Mouse (Mus musculus): ENCODE measurements at regions not wholly inside any gene's neighbourhood (a gene's known extent, or its start where the extent isn't known, plus 50 kb on each side); places are given as distances from the start of the nearest gene placed in this dataset.

GRCm38 (mm10) chr13:80963591-80963940 is 80.4 kb downstream of the Arrdc3 start:
- no peaks in the 10 kb centered on the region for H3K36me3 ChIP-seq (replicated peaks in 1 of 2; ENCODE audit: control insufficient read depth in 1 of 2, insufficient read depth in 1 of 2, low read length in 1 of 2)
- no peak overlapping the region for H3K9ac ChIP-seq (ENCODE audit: insufficient read depth, low read depth)
- no peaks in the 10 kb centered on the region for H3K9me3 ChIP-seq (replicated peaks; ENCODE audit: low read length)
- no peaks in the 10 kb centered on the region for H3K4me1 ChIP-seq (ENCODE audit: control insufficient read depth in 1 of 2, insufficient read depth in 2 of 2)
- in situ Hi-C loops (cut with MboI; ENCODE audit: low pct_ligation_motif_present, low pct_unique_long_range_greater_than_20kb, low sequenced_read_pairs) (no loop called here), dilution Hi-C loops (cut with MboI; ENCODE audit: extremely low pct_ligation_motif_present, extremely low pct_unique_long_range_greater_than_20kb, low sequenced_read_pairs) (no loop called here)
- H3K27ac ChIP-seq (ENCODE audit: insufficient read depth, low read depth) = no peak overlapping the region
- no peaks in the 10 kb centered on the region for H3K27me3 ChIP-seq (replicated peaks)
- no peaks in the 10 kb centered on the region for H3K79me2 ChIP-seq (replicated peaks; ENCODE audit: control insufficient read depth, extremely low read depth, insufficient read depth, poor library complexity, severe bottlenecking)
- no peak overlapping the region for H3K4me2 ChIP-seq (ENCODE audit: insufficient read depth, low read depth, poor library complexity, severe bottlenecking)
- TF ChIP-seq ETS1 (conservative IDR thresholded peaks at IDR 0.05; ENCODE audit: low read depth, low read length) = no peak
- TF ChIP-seq POLR2A (IDR thresholded peaks at IDR 0.05; ENCODE audit: low read depth, low read length) = no peak
- no peak for TF ChIP-seq USF2 (conservative IDR thresholded peaks at IDR 0.05; ENCODE audit: low read depth, low read length)
- TF ChIP-seq MAFK (IDR thresholded peaks at IDR 0.05; ENCODE audit: insufficient replicate concordance, low read length) = no peak
- no peak for TF ChIP-seq SIN3A (IDR thresholded peaks at IDR 0.05; ENCODE audit: low read length)
- TF ChIP-seq EP300 (IDR thresholded peaks at IDR 0.05; ENCODE audit: low read length) = no peak
- TF ChIP-seq PAX5 (IDR thresholded peaks at IDR 0.05; ENCODE audit: low read length) = no peak
- no peak for TF ChIP-seq CHD1 (IDR thresholded peaks at IDR 0.05; ENCODE audit: low read depth, low read length)
- no peak for TF ChIP-seq ZNF384 (IDR thresholded peaks at IDR 0.05; ENCODE audit: low read depth, low read length)
- TF ChIP-seq CHD2 (IDR thresholded peaks at IDR 0.05; ENCODE audit: low read length) = no peak
- TF ChIP-seq HCFC1 (IDR thresholded peaks at IDR 0.05; ENCODE audit: low read depth, low read length) = no peak
- no peak for DNase-seq (ENCODE audit: extremely low read depth)
- no peak overlapping the region for H3K4me3 ChIP-seq (replicated peaks in 1 of 3; ENCODE audit: low read depth in 2 of 3, low read length in 2 of 3, poor library complexity in 1 of 3)

- no peak overlapping the region for H3K4me3 ChIP-seq (replicated peaks in 1 of 3; ENCODE audit: low read depth in 2 of 3, low read length in 2 of 3, poor library complexity in 1 of 3)
- in situ Hi-C loops (cut with MboI; ENCODE audit: low pct_ligation_motif_present, low pct_unique_long_range_greater_than_20kb, low sequenced_read_pairs) = no loop called here
Measured at GRCm38 (mm10) chr13:80971664-80972063, 88.5 kb downstream of the Arrdc3 start.

GRCm38 (mm10) chr13:80974424-80974823 is 91.2 kb downstream of the Arrdc3 start:
- peaks cover 0 to 8% of the 10 kb centered on the region in 2 experiments; a peak in 2 of 4 replicates for H3K4me1 ChIP-seq (ENCODE audit: control insufficient read depth in 1 of 2, insufficient read depth in 2 of 2)
- dilution Hi-C loops (cut with MboI; ENCODE audit: extremely low pct_ligation_motif_present, extremely low pct_unique_long_range_greater_than_20kb, low sequenced_read_pairs) = no loop called here
- no peaks in the 10 kb centered on the region for H3K36me3 ChIP-seq (replicated peaks in 1 of 2; ENCODE audit: control insufficient read depth in 1 of 2, insufficient read depth in 1 of 2, low read length in 1 of 2)
- DNase-seq (ENCODE audit: extremely low read depth) = no peak
- H3K79me2 ChIP-seq (replicated peaks; ENCODE audit: control insufficient read depth, extremely low read depth, insufficient read depth, poor library complexity, severe bottlenecking) = no peaks in the 10 kb centered on the region
- H3K9me3 ChIP-seq (replicated peaks; ENCODE audit: low read length) = no peaks in the 10 kb centered on the region
- no peak overlapping the region for H3K4me3 ChIP-seq (replicated peaks in 1 of 3; ENCODE audit: low read depth in 2 of 3, low read length in 2 of 3, poor library complexity in 1 of 3)
- H3K4me2 ChIP-seq (ENCODE audit: insufficient read depth, low read depth, poor library complexity, severe bottlenecking) = no peak overlapping the region
- no peak overlapping the region for H3K9ac ChIP-seq (ENCODE audit: insufficient read depth, low read depth)
- no peak overlapping the region for H3K27ac ChIP-seq (ENCODE audit: insufficient read depth, low read depth)
- no peak for TF ChIP-seq MAFK (IDR thresholded peaks at IDR 0.05; ENCODE audit: insufficient replicate concordance, low read length)
- TF ChIP-seq ZC3H11A (IDR thresholded peaks at IDR 0.05; ENCODE audit: low read depth, low read length) = no peak
- no peak for TF ChIP-seq CTCF (conservative IDR thresholded peaks at IDR 0.05 in 1 of 2, IDR thresholded peaks at IDR 0.05 in 1 of 2; ENCODE audit: low read depth in 2 of 2, low read length in 2 of 2)
- no peak for TF ChIP-seq JUND (conservative IDR thresholded peaks at IDR 0.05; ENCODE audit: low read depth, low read length)
- no peak for TF ChIP-seq HCFC1 (IDR thresholded peaks at IDR 0.05; ENCODE audit: low read depth, low read length)
- TF ChIP-seq ZMIZ1 (IDR thresholded peaks at IDR 0.05; ENCODE audit: low read depth, low read length) = no peak
- TF ChIP-seq NELFE (IDR thresholded peaks at IDR 0.05; ENCODE audit: low read depth, low read length) = no peak
- no peak for TF ChIP-seq USF2 (conservative IDR thresholded peaks at IDR 0.05; ENCODE audit: low read depth, low read length)
- TF ChIP-seq POLR2AphosphoS2 (IDR thresholded peaks at IDR 0.05; ENCODE audit: low read depth, low read length) = no peak
- no peak for TF ChIP-seq CHD2 (IDR thresholded peaks at IDR 0.05; ENCODE audit: low read length)
- no peak for TF ChIP-seq ELF1 (IDR thresholded peaks at IDR 0.05; ENCODE audit: low read depth, low read length)
- no peak for TF ChIP-seq MAZ (IDR thresholded peaks at IDR 0.05; ENCODE audit: low read depth, low read length)
- no peak for TF ChIP-seq MYC (IDR thresholded peaks at IDR 0.05; ENCODE audit: low read depth, low read length)
- no peak for TF ChIP-seq IRF4 (IDR thresholded peaks at IDR 0.05; ENCODE audit: low read depth, low read length)
- no peak for TF ChIP-seq GABPA (IDR thresholded peaks at IDR 0.05; ENCODE audit: insufficient replicate concordance, low read depth, low read length)
- TF ChIP-seq SMC3 (IDR thresholded peaks at IDR 0.05; ENCODE audit: low read depth, low read length) = no peak
- no peak for TF ChIP-seq ZNF384 (IDR thresholded peaks at IDR 0.05; ENCODE audit: low read depth, low read length)
- H3K27me3 ChIP-seq (replicated peaks) = no peaks in the 10 kb centered on the region
- in situ Hi-C loops (cut with MboI; ENCODE audit: low pct_ligation_motif_present, low pct_unique_long_range_greater_than_20kb, low sequenced_read_pairs) = no loop called here

More at GRCm38 (mm10) chr13:80971664-80972063, 88.5 kb downstream of the Arrdc3 start:
- TF ChIP-seq MEF2A (IDR thresholded peaks at IDR 0.05; ENCODE audit: borderline replicate concordance, low read depth, low read length) = peak; percentile 88
- no peak for TF ChIP-seq RAD21 (IDR thresholded peaks at IDR 0.05; ENCODE audit: low read depth, low read length)
- peak; percentile 67 for TF ChIP-seq JUN (IDR thresholded peaks at IDR 0.05; ENCODE audit: insufficient read depth, low read depth, low read length)
- peak; percentile 29; the same call in 1 of the 2 replicates for TF ChIP-seq ETS1 (conservative IDR thresholded peaks at IDR 0.05; ENCODE audit: low read depth, low read length)
- peak; percentile 76 for TF ChIP-seq JUND (conservative IDR thresholded peaks at IDR 0.05; ENCODE audit: low read depth, low read length)
- no peak for TF ChIP-seq E2F4 (IDR thresholded peaks at IDR 0.05; ENCODE audit: insufficient replicate concordance, low read depth, low read length)
- no peak for TF ChIP-seq ZNF384 (IDR thresholded peaks at IDR 0.05; ENCODE audit: low read depth, low read length)
- peak; percentile 47 for TF ChIP-seq EP300 (IDR thresholded peaks at IDR 0.05; ENCODE audit: low read length)
- TF ChIP-seq IRF4 (IDR thresholded peaks at IDR 0.05; ENCODE audit: low read depth, low read length) = peak; percentile 62
- Histone ChIP-seq H3K9me3 (replicated peaks; ENCODE audit: low read length) (no peaks in the 10 kb centered on the region), H3K36me3 (replicated peaks in 1 of 2; ENCODE audit: control insufficient read depth in 1 of 2, insufficient read depth in 1 of 2, low read length in 1 of 2) (no peaks in the 10 kb centered on the region), H3K4me2 (ENCODE audit: insufficient read depth, low read depth, poor library complexity, severe bottlenecking) (no peak overlapping the region), H3K4me1 (ENCODE audit: control insufficient read depth in 1 of 2, insufficient read depth in 2 of 2) (peaks cover 0 to 8% of the 10 kb centered on the region in 2 experiments; a peak in 2 of 4 replicates), H3K79me2 (replicated peaks; ENCODE audit: control insufficient read depth, extremely low read depth, insufficient read depth, poor library complexity, severe bottlenecking) (no peaks in the 10 kb centered on the region), H3K27me3 (replicated peaks) (no peaks in the 10 kb centered on the region), H3K27ac (ENCODE audit: insufficient read depth, low read depth) (no peak overlapping the region), H3K9ac (ENCODE audit: insufficient read depth, low read depth) (no peak overlapping the region)
- dilution Hi-C loops (cut with MboI; ENCODE audit: extremely low pct_ligation_motif_present, extremely low pct_unique_long_range_greater_than_20kb, low sequenced_read_pairs) = no loop called here
- peak; percentile 19 for DNase-seq (ENCODE audit: extremely low read depth)

Measured in CH12.LX (cell line).